Comparison of ENCODE assay signal across 17 mouse cellular contexts in the genomic region with DNA sequence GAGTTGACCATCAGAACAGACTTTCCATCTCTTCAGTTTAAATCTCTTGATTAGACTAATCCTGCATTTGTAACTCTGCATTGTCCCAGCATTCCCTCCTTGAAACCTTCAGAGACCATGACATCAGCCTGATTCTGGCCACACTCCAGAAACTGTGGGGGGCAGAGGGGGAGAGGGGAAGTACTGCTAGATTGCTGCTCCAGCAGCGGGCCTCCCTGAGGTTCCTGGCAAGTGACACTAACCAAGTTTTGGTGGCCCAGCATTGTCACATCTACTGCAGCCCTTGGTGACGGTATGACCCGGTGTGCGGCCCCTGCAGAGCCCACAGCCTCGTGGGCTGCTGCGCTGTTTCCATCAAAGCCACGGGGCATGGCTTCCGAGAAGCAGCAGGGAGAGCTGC. TPM values are rescaled to one million over a fixed set of nuclear protein-coding genes. Genes with fewer than 3 reads are reported as not detected.
DNase-seq lines count a peak whose midpoint lies in the region; ATAC-seq and TF ChIP-seq lines count a peak whose summit lies in the region.
"Had no signal": no experiment of that assay in that cellular context is flagged by ENCODE, and none has a peak within 500 bp of the region (broad histone marks: within the 10 kb centered on the region; RNA-seq: fewer than 3 reads in every experiment).

No protein-coding gene starts in this region.

- no peak for TF ChIP-seq CTCF in kidney, adult 2 months (conservative IDR thresholded peaks at IDR 0.05; ENCODE audit: insufficient read depth, insufficient read length, low read depth, low read length)
- TF ChIP-seq CTCF in layer of hippocampus, adult 2 months (conservative IDR thresholded peaks at IDR 0.05), result no peak

- no peak for TF ChIP-seq POLR2A in kidney, adult 2 months (IDR thresholded peaks at IDR 0.05; ENCODE audit: low read depth, low read length)

- no peaks in the 10 kb centered on the region for H3K27me3 ChIP-seq in embryonic facial prominence, embryonic 14.5 days (replicated peaks; ENCODE audit: control insufficient read depth, insufficient read depth, low read length)
- H3K27me3 ChIP-seq in embryonic facial prominence, embryonic 10.5 days (replicated peaks; ENCODE audit: low read depth, poor library complexity, severe bottlenecking), result no peaks in the 10 kb centered on the region
- no peaks in the 10 kb centered on the region for H3K27me3 ChIP-seq in kidney, adult 2 months (replicated peaks; ENCODE audit: control insufficient read depth, insufficient read depth, low read length)
- H3K27me3 ChIP-seq: heart, embryonic 13.5 days; midbrain, embryonic 13.5 days; neural tube, embryonic 15.5 days had no signal

- H3K36me3 ChIP-seq in embryonic facial prominence, embryonic 14.5 days (ENCODE audit: control insufficient read depth, insufficient read depth, low read length), result no peaks in the 10 kb centered on the region
- H3K36me3 ChIP-seq in embryonic facial prominence, embryonic 10.5 days (replicated peaks), result no peaks in the 10 kb centered on the region
- no peaks in the 10 kb centered on the region for H3K36me3 ChIP-seq in kidney, adult 2 months (ENCODE audit: control insufficient read depth, insufficient read depth, low read length)
- H3K36me3 ChIP-seq: heart, embryonic 13.5 days; midbrain, embryonic 13.5 days; neural tube, embryonic 15.5 days had no signal

- no peak for ATAC-seq in embryonic facial prominence, embryonic 14.5 days (ENCODE audit: low read depth)
- ATAC-seq: midbrain, embryonic 13.5 days had no signal

- 34% methylated on average over 7 of the region's 8 CpGs for WGBS in embryonic facial prominence, embryonic 14.5 days
- WGBS in embryonic facial prominence, embryonic 10.5 days, result 60% methylated on average over 8 of the region's 8 CpGs
- 69% methylated on average over 8 of the region's 8 CpGs for WGBS in kidney, adult 2 months

- H3K4me2 ChIP-seq in embryonic facial prominence, embryonic 14.5 days (ENCODE audit: low read depth, low read length), result no peak overlapping the region
- H3K4me2 ChIP-seq: heart, embryonic 13.5 days; midbrain, embryonic 13.5 days; neural tube, embryonic 15.5 days had no signal

- no peaks in the 10 kb centered on the region for H3K4me1 ChIP-seq in embryonic facial prominence, embryonic 14.5 days (ENCODE audit: control insufficient read depth, insufficient read depth, low read length)
- 0 out of 2 replicates have a peak, but pooled peaks cover 3% of the 10 kb centered on the region for H3K4me1 ChIP-seq in embryonic facial prominence, embryonic 10.5 days
- H3K4me1 ChIP-seq in kidney, adult 2 months (ENCODE audit: control insufficient read depth, insufficient read depth, low read length), result no peaks in the 10 kb centered on the region
- H3K4me1 ChIP-seq: midbrain, embryonic 13.5 days; neural tube, embryonic 15.5 days had no signal

- no peak overlapping the region for H3K27ac ChIP-seq in embryonic facial prominence, embryonic 14.5 days (replicated peaks; ENCODE audit: low read depth, low read length)
- no peak overlapping the region for H3K27ac ChIP-seq in embryonic facial prominence, embryonic 10.5 days (replicated peaks)
- H3K27ac ChIP-seq in kidney, adult 2 months (ENCODE audit: insufficient read depth, low read depth, low read length), result no peak overlapping the region
- H3K27ac ChIP-seq in layer of hippocampus, adult 2 months, result no peak overlapping the region
- H3K27ac ChIP-seq: heart, embryonic 13.5 days; midbrain, embryonic 13.5 days; neural tube, embryonic 15.5 days had no signal

- peak; percentile 8 for DNase-seq in embryonic facial prominence, embryonic 14.5 days (ENCODE audit: low spot score)
- no peak for DNase-seq in embryonic facial prominence, embryonic 10.5 days (ENCODE audit: low spot score)
- peak; percentile 5 for DNase-seq in kidney, adult 2 months
- DNase-seq in kidney, postnatal 25 days, result no peak
- peak; percentile 30 to 42 for DNase-seq in right cerebral cortex, postnatal 10 days (ENCODE audit: low spot score in 2 of 2)
- no peak for DNase-seq in right cerebral cortex, postnatal 25 days
- DNase-seq in adrenal gland, adult 18-20 months (ENCODE audit: low spot score in 2 of 2), result no peak
- DNase-seq in layer of hippocampus, adult 2 months (ENCODE audit: low spot score in 2 of 2), result no peak
- DNase-seq: B cell, adult 2 months; kidney, adult 11 months; thymus, adult 18-20 months had no signal

- no peak overlapping the region for H3K4me3 ChIP-seq in embryonic facial prominence, embryonic 14.5 days (ENCODE audit: low read depth, low read length)
- no peak overlapping the region for H3K4me3 ChIP-seq in embryonic facial prominence, embryonic 10.5 days
- H3K4me3 ChIP-seq in kidney, adult 2 months (ENCODE audit: insufficient read depth, low read depth, low read length), result no peak overlapping the region
- no peak overlapping the region for H3K4me3 ChIP-seq in layer of hippocampus, adult 2 months
- H3K4me3 ChIP-seq: heart, embryonic 13.5 days; midbrain, embryonic 13.5 days; neural tube, embryonic 15.5 days had no signal

- no peak overlapping the region for H3K9ac ChIP-seq in embryonic facial prominence, embryonic 14.5 days (ENCODE audit: low read depth, low read length)
- H3K9ac ChIP-seq: heart, embryonic 13.5 days; midbrain, embryonic 13.5 days; neural tube, embryonic 15.5 days had no signal

- H3K9me3 ChIP-seq in embryonic facial prominence, embryonic 14.5 days (ENCODE audit: control insufficient read depth, low read length), result no peaks in the 10 kb centered on the region
- H3K9me3 ChIP-seq in embryonic facial prominence, embryonic 10.5 days, result no peaks in the 10 kb centered on the region
- H3K9me3 ChIP-seq: heart, embryonic 13.5 days; midbrain, embryonic 13.5 days; neural tube, embryonic 15.5 days had no signal

RNA-seq across cellular contexts. Expression of a gene that starts 39.9 kb away (rescaled TPM):
- polyA plus RNA-seq in embryonic facial prominence, embryonic 14.5 days (2014; fragmentation: Nextera tagmentation; extraction: Ambion mirVana), result 1.3 and 1.6 TPM in 2 replicates
- polyA plus RNA-seq in embryonic facial prominence, embryonic 10.5 days (2016; fragmentation: Nextera tagmentation; extraction: Ambion mirVana), result 1.3 and 1.4 TPM in 2 replicates
- 7.3 and 7.4 TPM in 2 replicates for polyA plus RNA-seq in kidney, adult 2 months (2012; rRNA removed)
- total RNA-seq in adrenal gland, adult 18-20 months (2021), result 10 to 100 TPM; 15.9 to 24.3 TPM
- 10 to 100 TPM; 28.2 to 28.3 TPM for total RNA-seq in layer of hippocampus, adult 2 months (2021)

RNA-seq across cellular contexts. Expression of a gene that starts 56.8 kb away (rescaled TPM):
- not detected in 2 replicates for polyA plus RNA-seq in embryonic facial prominence, embryonic 14.5 days (2014; fragmentation: Nextera tagmentation; extraction: Ambion mirVana)
- polyA plus RNA-seq in embryonic facial prominence, embryonic 10.5 days (2016; fragmentation: Nextera tagmentation; extraction: Ambion mirVana), result not detected in 2 replicates
- not detected in 2 replicates for polyA plus RNA-seq in kidney, adult 2 months (2012; rRNA removed)
- not detected for total RNA-seq in adrenal gland, adult 18-20 months (2021)
- total RNA-seq in layer of hippocampus, adult 2 months (2021), result not detected
- total RNA-seq: left cerebral cortex, adult 18-20 months; liver, adult 2 months had no signal
- polyA plus RNA-seq: forebrain, embryonic 11.5 days; heart, embryonic 13.5 days; liver, adult 2 months; midbrain, embryonic 13.5 days; neural tube, embryonic 15.5 days had no signal

Comparison
In these comparisons a context has a peak if more than half of its experiments do, and no peak if none do; other contexts are left out.
1. DNase-seq: peak in embryonic facial prominence, embryonic 14.5 days (single experiment), kidney, adult 2 months (single experiment) and right cerebral cortex, postnatal 10 days (2 of 2); none in embryonic facial prominence, embryonic 10.5 days (single experiment), kidney, postnatal 25 days (0 of 2), right cerebral cortex, postnatal 25 days (single experiment), adrenal gland, adult 18-20 months (0 of 2) and layer of hippocampus, adult 2 months (0 of 2).